Comparison of ENCODE assay signal across 9 mouse cellular contexts in the genomic region with DNA sequence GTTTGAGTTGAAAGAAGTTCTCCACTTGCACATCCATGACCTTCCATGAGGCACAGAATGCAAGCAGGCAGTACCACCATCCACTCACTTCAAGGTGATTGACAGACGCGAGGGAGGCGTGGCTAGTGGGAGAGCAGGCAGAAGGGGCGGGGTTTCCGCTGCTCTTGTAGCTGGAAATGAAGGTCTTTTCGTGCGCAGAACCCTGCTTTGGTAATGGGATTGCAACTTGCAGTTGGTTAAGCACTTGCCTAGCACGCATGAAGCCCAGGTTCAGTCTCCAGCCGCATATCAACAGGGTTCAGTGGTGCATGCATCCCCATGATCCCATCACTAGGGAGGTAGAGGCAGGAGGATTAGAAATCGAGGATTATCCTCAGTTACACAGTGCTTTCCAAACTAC. TPM values are rescaled to one million over a fixed set of nuclear protein-coding genes. Genes with fewer than 3 reads are reported as not detected.
A peak's percentile ranks its signal among the peaks of the same experiment; 100 is the strongest.
DNase-seq lines count a peak whose midpoint lies in the region; ATAC-seq and TF ChIP-seq lines count a peak whose summit lies in the region.
"Had no signal": no experiment of that assay in that cellular context is flagged by ENCODE, and none has a peak within 500 bp of the region (broad histone marks: within the 10 kb centered on the region; RNA-seq: fewer than 3 reads in every experiment).

No protein-coding gene starts in this region.

- peak; percentile 32 for DNase-seq in gastrocnemius, adult 2 months
- no peak for DNase-seq in gastrocnemius, postnatal 10 days
- DNase-seq in c-Kit-positive CD71-negative TER-119-negative erythroid progenitor cells, embryonic 14.5 days (ENCODE audit: low read depth): peak; percentile 50
- no peak for DNase-seq in gastrocnemius, postnatal 4 days (ENCODE audit: low spot score in 2 of 2)

- TF ChIP-seq CTCF in gastrocnemius, adult 2 months (IDR thresholded peaks at IDR 0.05): no peak

- H3K36me3 ChIP-seq in heart, embryonic 14.5 days (ENCODE audit: control insufficient read depth, insufficient read depth, low read length): no peaks in the 10 kb centered on the region
- no peaks in the 10 kb centered on the region for H3K36me3 ChIP-seq in kidney, embryonic 16.5 days (ENCODE audit: insufficient read depth, low read length)
- H3K36me3 ChIP-seq in megakaryocyte, embryonic 14.5 days (replicated peaks; ENCODE audit: low read length): no peaks in the 10 kb centered on the region
- no peaks in the 10 kb centered on the region for H3K36me3 ChIP-seq in stomach, embryonic 15.5 days

- H3K27ac ChIP-seq in gastrocnemius, adult 2 months: 0 out of 2 replicates have a peak overlapping the region, but pooled peaks have one; percentile 25
- H3K27ac ChIP-seq in heart, embryonic 14.5 days (replicated peaks in 1 of 2; ENCODE audit: control insufficient read depth in 1 of 2, insufficient read depth in 1 of 2, low read depth in 2 of 2, low read length in 2 of 2): peak overlapping the region in 1 of 2 experiments; percentile 12; a peak in 1 of 4 replicates
- H3K27ac ChIP-seq in kidney, embryonic 16.5 days (ENCODE audit: low read length): no peak overlapping the region
- no peak overlapping the region for H3K27ac ChIP-seq in stomach, embryonic 15.5 days

- no peak for ATAC-seq in heart, embryonic 14.5 days (ENCODE audit: insufficient number of reproducible peaks, insufficient read depth, low FRiP score, low read depth)
- peak; percentile 44; the same call in 1 of the 2 replicates for ATAC-seq in kidney, embryonic 16.5 days (ENCODE audit: low FRiP score, low TSS enrichment)
- ATAC-seq in stomach, embryonic 15.5 days (ENCODE audit: insufficient read depth, low FRiP score, low read depth): no peak

- H3K27me3 ChIP-seq in heart, embryonic 14.5 days (ENCODE audit: control insufficient read depth, insufficient read depth, low read length): no peaks in the 10 kb centered on the region
- H3K27me3 ChIP-seq in kidney, embryonic 16.5 days (ENCODE audit: insufficient read depth, low read length): no peaks in the 10 kb centered on the region
- H3K27me3 ChIP-seq in megakaryocyte, embryonic 14.5 days (replicated peaks): peaks cover 7% of the 10 kb centered on the region
- no peaks in the 10 kb centered on the region for H3K27me3 ChIP-seq in stomach, embryonic 15.5 days (replicated peaks)
- H3K27me3 ChIP-seq: CH12.LX had no signal

- peak overlapping the region; percentile 48 for H3K4me3 ChIP-seq in gastrocnemius, adult 2 months
- H3K4me3 ChIP-seq in heart, embryonic 14.5 days (ENCODE audit: control insufficient read depth in 1 of 2, insufficient read depth in 1 of 2, low read depth in 1 of 2, low read length in 2 of 2): peak overlapping the region; percentile 35 to 47
- peak overlapping the region; percentile 36 for H3K4me3 ChIP-seq in kidney, embryonic 16.5 days (ENCODE audit: low read length)
- peak overlapping the region; percentile 86 for H3K4me3 ChIP-seq in megakaryocyte, embryonic 14.5 days (replicated peaks)
- 0 out of 2 replicates have a peak overlapping the region, but pooled peaks have one; percentile 12 for H3K4me3 ChIP-seq in stomach, embryonic 15.5 days (replicated peaks)

- intact Hi-C loops in gastrocnemius, adult 2 months (cut with DNase I): no loop called here

- 13% methylated on average over 10 of the region's 10 CpGs for WGBS in heart, embryonic 14.5 days
- 12% methylated on average over 10 of the region's 10 CpGs for WGBS in kidney, embryonic 16.5 days
- 15% methylated on average over 10 of the region's 10 CpGs for WGBS in stomach, embryonic 15.5 days

- H3K4me2 ChIP-seq in heart, embryonic 14.5 days (ENCODE audit: low read length): peak overlapping the region; percentile 68
- H3K4me2 ChIP-seq in kidney, embryonic 16.5 days (replicated peaks; ENCODE audit: low read depth, low read length): peak overlapping the region; percentile 53
- peak overlapping the region; percentile 51 for H3K4me2 ChIP-seq in stomach, embryonic 15.5 days

- H3K9ac ChIP-seq in heart, embryonic 14.5 days (ENCODE audit: low read length): peak overlapping the region; percentile 50; the same call in 1 of the 2 replicates
- H3K9ac ChIP-seq in kidney, embryonic 16.5 days (replicated peaks; ENCODE audit: low read length): no peak overlapping the region
- H3K9ac ChIP-seq in stomach, embryonic 15.5 days: no peak overlapping the region

- no peaks in the 10 kb centered on the region for H3K9me3 ChIP-seq in heart, embryonic 14.5 days (ENCODE audit: control insufficient read depth, low read length)
- H3K9me3 ChIP-seq in kidney, embryonic 16.5 days (ENCODE audit: low read length): no peaks in the 10 kb centered on the region
- H3K9me3 ChIP-seq in megakaryocyte, embryonic 14.5 days: no peaks in the 10 kb centered on the region; the same call in 1 of the 2 replicates
- H3K9me3 ChIP-seq in stomach, embryonic 15.5 days: no peaks in the 10 kb centered on the region

- peaks cover 8 to 13% of the 10 kb centered on the region in 2 experiments for H3K4me1 ChIP-seq in heart, embryonic 14.5 days (ENCODE audit: control insufficient read depth in 2 of 2, insufficient read depth in 2 of 2, low read length in 2 of 2)
- peaks cover 15% of the 10 kb centered on the region for H3K4me1 ChIP-seq in kidney, embryonic 16.5 days (ENCODE audit: insufficient read depth, low read length)
- H3K4me1 ChIP-seq in megakaryocyte, embryonic 14.5 days: peaks cover 18% of the 10 kb centered on the region
- H3K4me1 ChIP-seq in stomach, embryonic 15.5 days: peaks cover 11% of the 10 kb centered on the region

RNA-seq across cellular contexts. Expression of a gene that starts 25.5 kb away (rescaled TPM):
- total RNA-seq in gastrocnemius, adult 2 months (2021): 1 to 10 TPM; 2.0 to 2.6 TPM
- total RNA-seq in gastrocnemius, postnatal 10 days (2021): 1 to 10 TPM; 5.0 to 7.9 TPM
- 13.5 and 13.7 TPM in 2 replicates for polyA plus RNA-seq in heart, embryonic 14.5 days (2014; fragmentation: Nextera tagmentation; extraction: Ambion mirVana)
- 43.3 and 45.4 TPM in 2 replicates for polyA plus RNA-seq in kidney, embryonic 16.5 days (2015; fragmentation: Nextera tagmentation; extraction: Ambion mirVana)
- polyA plus RNA-seq in megakaryocyte, embryonic 14.5 days (2012; ENCODE audit: insufficient read depth, low replicate concordance): not detected in 2 replicates
- polyA plus RNA-seq in stomach, embryonic 15.5 days (2015; fragmentation: Nextera tagmentation; extraction: Ambion mirVana): 16.7 and 18.4 TPM in 2 replicates
- 10 to 100 TPM; 11.3 to 13.1 TPM for total RNA-seq in gastrocnemius, postnatal 4 days (2021)

Comparison
In these comparisons a context has a peak if more than half of its experiments do, and no peak if none do; other contexts are left out.
1. DNase-seq: peak in gastrocnemius, adult 2 months (single experiment) and c-Kit-positive CD71-negative TER-119-negative erythroid progenitor cells, embryonic 14.5 days (single experiment); none in gastrocnemius, postnatal 10 days (single experiment) and gastrocnemius, postnatal 4 days (0 of 2).
2. H3K4me3 ChIP-seq: peak in every context shown above with its lines; median percentile 86 in megakaryocyte, embryonic 14.5 days; 48 in gastrocnemius, adult 2 months; 41 in heart, embryonic 14.5 days; 36 in kidney, embryonic 16.5 days; 12 in stomach, embryonic 15.5 days.
3. RNA of a gene that starts 25.5 kb away (polyA plus RNA-seq): 43.3 to 45.4 TPM in kidney, embryonic 16.5 days, 16.7 to 18.4 TPM in stomach, embryonic 15.5 days and 13.5 to 13.7 TPM in heart, embryonic 14.5 days; not detected in megakaryocyte, embryonic 14.5 days; every median in the first group is over 10 times any median in the second.
4. Peak in every context shown above with its lines, with median percentiles within 50 percentile points of each other: H3K4me2 ChIP-seq.